Mouse (Mus musculus) embryonic facial prominence, embryonic 14.5 days (tissue): ENCODE results near the gene Itga2. TPM values are rescaled to one million over a fixed set of nuclear protein-coding genes. Genes with fewer than 3 reads are reported as not detected.

Experiments used
- ATAC-seq: fragments of 200-750 bp; cut with Nextera tagmentation; 2 replicates; pipeline ENCODE4 v1.8.0; 2017; ENCODE audit warnings: low read depth, moderate number of reproducible peaks, moderate TSS enrichment
- DNase-seq: peaks from one replicate; pipeline ENCODE4 v3.0.0-alpha.2; 2015; ENCODE audit warnings: low spot score
- H3K27ac ChIP-seq: fragments of 300-500 bp; sonication (generic); replicated peaks from 2 replicates; pipeline ENCODE4 v1.5.1; 2014; ENCODE audit warnings: low read depth, mild to moderate bottlenecking, low read length, moderate library complexity
- H3K27me3 ChIP-seq: fragments of 300-500 bp; sonication (generic); replicated peaks from 2 replicates; pipeline ENCODE4 v1.6.1; 2014; ENCODE audit warnings: low read length; ENCODE audit not compliant: control insufficient read depth, insufficient read depth
- H3K36me3 ChIP-seq: fragments of 300-500 bp; sonication (generic); 2 replicates; pipeline ENCODE4 v1.6.1; 2014; ENCODE audit warnings: low read length, mixed read lengths; ENCODE audit not compliant: control insufficient read depth, insufficient read depth
- H3K4me1 ChIP-seq: fragments of 300-500 bp; sonication (generic); 2 replicates; pipeline ENCODE4 v1.6.1; 2014; ENCODE audit warnings: antibody characterized with exemption, low read length; ENCODE audit not compliant: control insufficient read depth, insufficient read depth
- H3K4me2 ChIP-seq: fragments of 300-500 bp; sonication (generic); 2 replicates; pipeline ENCODE4 v1.6.1; 2014; ENCODE audit warnings: low read depth, mild to moderate bottlenecking, low read length, moderate library complexity, mixed read lengths
- H3K4me3 ChIP-seq: fragments of 300-500 bp; sonication (generic); 2 replicates; pipeline ENCODE4 v1.5.1; 2014; ENCODE audit warnings: low read depth, mild to moderate bottlenecking, low read length
- H3K9ac ChIP-seq: fragments of 300-500 bp; sonication (generic); 2 replicates; pipeline ENCODE4 v1.6.1; 2014; ENCODE audit warnings: low read depth, mild to moderate bottlenecking, low read length, moderate library complexity, mixed read lengths
- H3K9me3 ChIP-seq: fragments of 300-500 bp; sonication (generic); 2 replicates; pipeline ENCODE4 v1.6.1; 2016; ENCODE audit warnings: low read length; ENCODE audit not compliant: control insufficient read depth
- WGBS: fragments of 180-500 bp; shearing (Covaris S2); extraction: QIAGEN DNeasy Blood & Tissue Kit; methylation state at CpG from one replicate; pipeline ENCODE4 v1.1.7; 2014; 5-methylcytosine and 5-hydroxymethylcytosine counted together
- polyA plus RNA-seq: library from polyadenylated mRNA; unstranded; fragments of >200 nt; fragmentation: Nextera tagmentation; extraction: Ambion mirVana; gene quantifications from 2 replicates; pipeline ENCODE4 v1.2.1, GENCODE M21; 2014

Gene Itga2
- polyA plus RNA-seq, 1 experiment from 2014 or later, result 3.4 TPM

GRCm38 (mm10) chr13:114831367-114831833, 100.5 kb downstream of the Itga2 start:
- 79% methylated on average over 4 of the region's 4 CpGs for WGBS

GRCm38 (mm10) chr13:114825377-114825855, 106.5 kb downstream of the Itga2 start:
- Histone ChIP-seq H3K27ac (no peak overlapping the region), H3K4me2 (no peak overlapping the region), H3K36me3 (peaks cover 74% of the 10 kb centered on the region), H3K9me3 (no peaks in the 10 kb centered on the region), H3K9ac (no peak overlapping the region), H3K27me3 (no peaks in the 10 kb centered on the region), H3K4me1 (no peaks in the 10 kb centered on the region), H3K4me3 (no peak overlapping the region)
- no peak for ATAC-seq
- WGBS, result 92% methylated on average over 6 of the region's 6 CpGs
- no peak for DNase-seq

More at GRCm38 (mm10) chr13:114831367-114831833, 100.5 kb downstream of the Itga2 start:
- Histone ChIP-seq H3K9me3 (no peaks in the 10 kb centered on the region), H3K27ac (no peak overlapping the region), H3K4me3 (no peak overlapping the region), H3K36me3 (peaks cover 44% of the 10 kb centered on the region), H3K27me3 (no peaks in the 10 kb centered on the region), H3K4me1 (no peaks in the 10 kb centered on the region), H3K4me2 (no peak overlapping the region), H3K9ac (no peak overlapping the region)
- DNase-seq (peak; percentile 48), ATAC-seq (no peak)

GRCm38 (mm10) chr13:114822871-114823270, 109.0 kb downstream of the Itga2 start:
- H3K36me3 ChIP-seq, result peaks cover 54% of the 10 kb centered on the region
- H3K4me1 ChIP-seq, result 0 out of 2 replicates have a peak, but pooled peaks cover 5% of the 10 kb centered on the region
- H3K9me3 ChIP-seq, result no peaks in the 10 kb centered on the region
- H3K9ac ChIP-seq, result no peak overlapping the region
- ATAC-seq (no peak), DNase-seq (no peak)
- H3K4me3 ChIP-seq, result no peak overlapping the region
- no peaks in the 10 kb centered on the region for H3K27me3 ChIP-seq
- no peak overlapping the region for H3K27ac ChIP-seq
- H3K4me2 ChIP-seq, result no peak overlapping the region
- WGBS, result 98% methylated on average over 2 of the region's 2 CpGs

- WGBS, result 17% methylated on average over 9 of the region's 9 CpGs
- H3K4me2 ChIP-seq, result peak overlapping the region; percentile 73
- ATAC-seq (peak; percentile 81; the same call in 1 of the 2 replicates), DNase-seq (peak; percentile 29)
- peak overlapping the region; percentile 73 for H3K9ac ChIP-seq
- H3K9me3 ChIP-seq, result no peaks in the 10 kb centered on the region
- H3K4me1 ChIP-seq, result 0 out of 2 replicates have a peak, but pooled peaks cover 5% of the 10 kb centered on the region
- peaks cover 22% of the 10 kb centered on the region for H3K36me3 ChIP-seq
- H3K4me3 ChIP-seq, result peak overlapping the region; percentile 75
- no peak overlapping the region for H3K27ac ChIP-seq
- no peaks in the 10 kb centered on the region for H3K27me3 ChIP-seq
Measured at GRCm38 (mm10) chr13:114818513-114818912, 113.4 kb downstream of the Itga2 start.

- peak; percentile 96 for DNase-seq
- ATAC-seq, result peak; percentile 99
- H3K4me2 ChIP-seq, result peak within 1 kb of the TSS; percentile 73
- H3K4me1 ChIP-seq, result 0 out of 2 replicates have a peak, but pooled peaks cover 5% of the 10 kb centered on the region
- under 1% methylated on average over 39 of the region's 39 CpGs for WGBS
- peaks cover 18% of the 10 kb centered on the region; the same call in 1 of the 2 replicates for H3K36me3 ChIP-seq
- H3K9me3 ChIP-seq, result no peaks in the 10 kb centered on the region
- H3K27me3 ChIP-seq, result no peaks in the 10 kb centered on the region
- H3K9ac ChIP-seq, result peak within 1 kb of the TSS; percentile 73
- H3K4me3 ChIP-seq, result peak within 1 kb of the TSS; percentile 75
- H3K27ac ChIP-seq, result no peak within 1 kb of the TSS
Measured at GRCm38 (mm10) chr13:114817751-114818360, 114.0 kb downstream of the Itga2 start, which contains the start of gene Mocs2. Gene Mocs2 (plus strand): TSS chr13:114818236.

- no peaks in the 10 kb centered on the region for H3K27me3 ChIP-seq
- H3K4me3 ChIP-seq, result no peak overlapping the region
- no peaks in the 10 kb centered on the region for H3K36me3 ChIP-seq
- no peak overlapping the region for H3K4me2 ChIP-seq
- ATAC-seq (no peak), DNase-seq (peak; percentile 18)
- H3K9ac ChIP-seq, result no peak overlapping the region
- H3K4me1 ChIP-seq, result no peaks in the 10 kb centered on the region
- 85% methylated on average over 5 of the region's 5 CpGs for WGBS
- no peaks in the 10 kb centered on the region for H3K9me3 ChIP-seq
- no peak overlapping the region for H3K27ac ChIP-seq
Measured at GRCm38 (mm10) chr13:114809624-114810210, 122.2 kb downstream of the Itga2 start.

- Histone ChIP-seq H3K4me3 (no peak overlapping the region), H3K9ac (no peak overlapping the region), H3K4me2 (no peak overlapping the region), H3K27me3 (no peaks in the 10 kb centered on the region), H3K4me1 (no peaks in the 10 kb centered on the region), H3K9me3 (no peaks in the 10 kb centered on the region), H3K36me3 (no peaks in the 10 kb centered on the region), H3K27ac (no peak overlapping the region)
- ATAC-seq, result no peak
- DNase-seq, result no peak
- 87% methylated on average over 2 of the region's 2 CpGs for WGBS
Measured at GRCm38 (mm10) chr13:114802971-114803370, 128.9 kb downstream of the Itga2 start.

GRCm38 (mm10) chr13:114801857-114802256, 130.0 kb downstream of the Itga2 start:
- Histone ChIP-seq H3K9ac (no peak overlapping the region), H3K27ac (no peak overlapping the region), H3K4me2 (no peak overlapping the region), H3K4me1 (no peaks in the 10 kb centered on the region), H3K27me3 (no peaks in the 10 kb centered on the region), H3K36me3 (no peaks in the 10 kb centered on the region), H3K4me3 (no peak overlapping the region), H3K9me3 (no peaks in the 10 kb centered on the region)
- DNase-seq, result no peak
- ATAC-seq, result no peak
- 81% methylated on average over 3 of the region's 3 CpGs for whole genome bisulfite sequencing
